Mouse (Mus musculus) 3T3-L1 (cell line): Measurements from ENCODE around the gene Atp2b4.

Source experiments
- DNase-seq: peaks from one replicate; pipeline ENCODE4 v3.0.0-alpha.2; 2015; ENCODE audit warnings: low read depth, low spot score

Gene Atp2b4

GRCm38 (mm10) chr1:133658878-133659277, 142.0 kb downstream of the Atp2b4 start:
- DNase-seq, result peak; percentile 47

- DNase-seq, result no peak
Measured at GRCm38 (mm10) chr1:133656811-133657210, 144.0 kb downstream of the Atp2b4 start.

GRCm38 (mm10) chr1:133653033-133653432, 147.8 kb downstream of the Atp2b4 start:
- DNase-seq, result no peak

GRCm38 (mm10) chr1:133650288-133651055, 150.4 kb downstream of the Atp2b4 start:
- DNase-seq, result no peak
